Mouse (Mus musculus): ENCODE results near the gene Fap. TPM values are rescaled to one million over a fixed set of nuclear protein-coding genes. Genes with fewer than 3 reads are reported as not detected.

Gene Fap
- polyA plus RNA-seq, 1 experiment from 2014 or later = 7.6 TPM

Other genes starting within 250 kb of the Fap start
- 0.25 and 0.54 TPM in 2 replicates for gene Dpp4, start 161.8 kb downstream of the Fap start, polyA plus RNA-seq (2016; fragmentation: Nextera tagmentation; extraction: Ambion mirVana)
- not detected in 2 replicates for gene Gcg, start 90.4 kb downstream of the Fap start, polyA plus RNA-seq (2016; fragmentation: Nextera tagmentation; extraction: Ambion mirVana)
- 0.45 and 0.62 TPM in 2 replicates for gene Ifih1, start 72.2 kb upstream of the Fap start, polyA plus RNA-seq (2016; fragmentation: Nextera tagmentation; extraction: Ambion mirVana)
- 2.3 TPM in 2 replicates for gene Gca, start 90.2 kb upstream of the Fap start, polyA plus RNA-seq (2016; fragmentation: Nextera tagmentation; extraction: Ambion mirVana)